In genomic region chr17:36315041-36315688, GRCm38 (mm10) we compare ENCODE assay signal across 8 mouse cellular contexts. TPM values are rescaled to one million over a fixed set of nuclear protein-coding genes. Genes with fewer than 3 reads are reported as not detected.
DNase-seq lines count a peak whose midpoint lies in the region; ATAC-seq and TF ChIP-seq lines count a peak whose summit lies in the region.

No protein-coding gene starts in this region.

- no peak; the same call in 1 of the 2 replicates for ATAC-seq in heart, embryonic 13.5 days (ENCODE audit: extremely low read depth, insufficient number of reproducible peaks, low FRiP score, low TSS enrichment)
- peak; percentile 88 for ATAC-seq in kidney, embryonic 16.5 days (ENCODE audit: low FRiP score, low TSS enrichment)
- ATAC-seq in limb, embryonic 14.5 days (ENCODE audit: low FRiP score, low read depth) = peak; percentile 47; the same call in 1 of the 2 replicates
- ATAC-seq in midbrain, embryonic 14.5 days (ENCODE audit: low FRiP score, low TSS enrichment) = peak; percentile 91

- peak overlapping the region; percentile 82 for H3K4me2 ChIP-seq in heart, embryonic 13.5 days
- peak overlapping the region; percentile 76 for H3K4me2 ChIP-seq in kidney, embryonic 16.5 days (replicated peaks; ENCODE audit: low read depth, low read length)
- peak overlapping the region; percentile 67 for H3K4me2 ChIP-seq in limb, embryonic 14.5 days (replicated peaks; ENCODE audit: low read depth, low read length, severe bottlenecking)
- peak overlapping the region; percentile 77 for H3K4me2 ChIP-seq in midbrain, embryonic 14.5 days (ENCODE audit: low read length)

- H3K4me1 ChIP-seq in embryonic facial prominence, embryonic 10.5 days = peaks cover 7% of the 10 kb centered on the region
- no peaks in the 10 kb centered on the region for H3K4me1 ChIP-seq in heart, embryonic 13.5 days
- peaks cover 2% of the 10 kb centered on the region; the same call in 1 of the 2 replicates for H3K4me1 ChIP-seq in kidney, embryonic 16.5 days (ENCODE audit: insufficient read depth, low read length)
- H3K4me1 ChIP-seq in limb, embryonic 14.5 days (ENCODE audit: control insufficient read depth, insufficient read depth, low read length) = peaks cover 3% of the 10 kb centered on the region; the same call in 1 of the 2 replicates
- peaks cover 3% of the 10 kb centered on the region; the same call in 1 of the 2 replicates for H3K4me1 ChIP-seq in midbrain, embryonic 14.5 days (ENCODE audit: control insufficient read depth, insufficient read depth, low read length)
- no peaks in the 10 kb centered on the region; the same call in 1 of the 2 replicates for H3K4me1 ChIP-seq in spleen, adult 2 months (ENCODE audit: control insufficient read depth, insufficient read depth, insufficient read length)

- TF ChIP-seq POLR2A in limb, embryonic 14.5 days (IDR thresholded peaks at IDR 0.05; ENCODE audit: borderline replicate concordance, extremely low read depth, insufficient read depth, insufficient read length) = no peak
- TF ChIP-seq POLR2A in spleen, adult 2 months (IDR thresholded peaks at IDR 0.05; ENCODE audit: low read depth, low read length) = no peak

- peak overlapping the region; percentile 65 for H3K4me3 ChIP-seq in embryonic facial prominence, embryonic 10.5 days
- peak overlapping the region; percentile 60 for H3K4me3 ChIP-seq in heart, embryonic 13.5 days
- peak overlapping the region; percentile 63 for H3K4me3 ChIP-seq in kidney, embryonic 16.5 days (ENCODE audit: low read length)
- peak overlapping the region; percentile 49 for H3K4me3 ChIP-seq in limb, embryonic 14.5 days (replicated peaks; ENCODE audit: low read length)
- peak overlapping the region; percentile 61 for H3K4me3 ChIP-seq in midbrain, embryonic 14.5 days (replicated peaks; ENCODE audit: low read depth, low read length)
- H3K4me3 ChIP-seq in spleen, adult 2 months (ENCODE audit: extremely low read depth, insufficient read depth, insufficient read length) = peak overlapping the region; percentile 65

- 0% methylated on average over 19 of the region's 19 CpGs for WGBS in embryonic facial prominence, embryonic 10.5 days
- WGBS in heart, embryonic 13.5 days = 1% methylated on average over 19 of the region's 19 CpGs
- WGBS in kidney, embryonic 16.5 days = 0% methylated on average over 19 of the region's 19 CpGs
- 2% methylated on average over 19 of the region's 19 CpGs for WGBS in limb, embryonic 14.5 days
- WGBS in midbrain, embryonic 14.5 days = 1% methylated on average over 19 of the region's 19 CpGs
- under 1% methylated on average over 19 of the region's 19 CpGs for WGBS in spleen, adult 2 months

- H3K27me3 ChIP-seq in embryonic facial prominence, embryonic 10.5 days (replicated peaks; ENCODE audit: low read depth, poor library complexity, severe bottlenecking) = no peaks in the 10 kb centered on the region; the same call in 1 of the 2 replicates
- peaks cover 10% of the 10 kb centered on the region for H3K27me3 ChIP-seq in heart, embryonic 13.5 days (replicated peaks)
- no peaks in the 10 kb centered on the region for H3K27me3 ChIP-seq in kidney, embryonic 16.5 days (ENCODE audit: insufficient read depth, low read length)
- no peaks in the 10 kb centered on the region for H3K27me3 ChIP-seq in limb, embryonic 14.5 days (ENCODE audit: control insufficient read depth, insufficient read depth, low read length)
- no peaks in the 10 kb centered on the region for H3K27me3 ChIP-seq in midbrain, embryonic 14.5 days (ENCODE audit: control insufficient read depth, insufficient read depth, low read length)
- no peaks in the 10 kb centered on the region for H3K27me3 ChIP-seq in spleen, adult 2 months (ENCODE audit: control insufficient read depth, insufficient read depth, low read length)

- H3K9me3 ChIP-seq in embryonic facial prominence, embryonic 10.5 days = no peaks in the 10 kb centered on the region
- no peaks in the 10 kb centered on the region for H3K9me3 ChIP-seq in heart, embryonic 13.5 days
- no peaks in the 10 kb centered on the region for H3K9me3 ChIP-seq in kidney, embryonic 16.5 days (ENCODE audit: low read length)
- H3K9me3 ChIP-seq in limb, embryonic 14.5 days (ENCODE audit: control insufficient read depth, low read length) = no peaks in the 10 kb centered on the region
- no peaks in the 10 kb centered on the region for H3K9me3 ChIP-seq in midbrain, embryonic 14.5 days (ENCODE audit: control insufficient read depth, low read length)

- H3K9ac ChIP-seq in heart, embryonic 13.5 days = peak overlapping the region; percentile 78
- H3K9ac ChIP-seq in kidney, embryonic 16.5 days (replicated peaks; ENCODE audit: low read length) = peak overlapping the region; percentile 64
- peak overlapping the region; percentile 52 for H3K9ac ChIP-seq in limb, embryonic 14.5 days (ENCODE audit: low read depth, low read length, severe bottlenecking)
- peak overlapping the region; percentile 70 for H3K9ac ChIP-seq in midbrain, embryonic 14.5 days (replicated peaks; ENCODE audit: low read length)

- TF ChIP-seq CTCF in spleen, adult 2 months (IDR thresholded peaks at IDR 0.05; ENCODE audit: extremely low read depth, insufficient read depth, insufficient read length, insufficient replicate concordance) = no peak

- peak overlapping the region; percentile 75 for H3K27ac ChIP-seq in embryonic facial prominence, embryonic 10.5 days (replicated peaks)
- no peak overlapping the region for H3K27ac ChIP-seq in heart, embryonic 13.5 days (replicated peaks)
- H3K27ac ChIP-seq in kidney, embryonic 16.5 days (ENCODE audit: low read length) = peak overlapping the region; percentile 19
- H3K27ac ChIP-seq in limb, embryonic 14.5 days (replicated peaks; ENCODE audit: low read depth, low read length) = no peak overlapping the region
- H3K27ac ChIP-seq in midbrain, embryonic 14.5 days (replicated peaks; ENCODE audit: low read depth, low read length) = peak overlapping the region; percentile 95
- no peak overlapping the region for H3K27ac ChIP-seq in spleen, adult 2 months (ENCODE audit: insufficient read depth, low read length)

- H3K36me3 ChIP-seq in embryonic facial prominence, embryonic 10.5 days (replicated peaks) = no peaks in the 10 kb centered on the region
- no peaks in the 10 kb centered on the region for H3K36me3 ChIP-seq in heart, embryonic 13.5 days
- H3K36me3 ChIP-seq in kidney, embryonic 16.5 days (ENCODE audit: insufficient read depth, low read length) = no peaks in the 10 kb centered on the region
- H3K36me3 ChIP-seq in limb, embryonic 14.5 days (ENCODE audit: control insufficient read depth, insufficient read depth, low read length) = no peaks in the 10 kb centered on the region
- no peaks in the 10 kb centered on the region for H3K36me3 ChIP-seq in midbrain, embryonic 14.5 days (ENCODE audit: control insufficient read depth, insufficient read depth, low read length)
- H3K36me3 ChIP-seq in spleen, adult 2 months (ENCODE audit: control insufficient read depth, insufficient read depth, low read length) = no peaks in the 10 kb centered on the region

- DNase-seq in spleen, adult 18-20 months = peak; percentile 41 to 56
- no peak for DNase-seq in spleen, adult 12 weeks (ENCODE audit: low spot score)
- peak; percentile 52 for DNase-seq in embryonic facial prominence, embryonic 10.5 days (ENCODE audit: low spot score)
- peak; percentile 9 for DNase-seq in limb, embryonic 14.5 days (ENCODE audit: low spot score)
- peak; percentile 86 for DNase-seq in midbrain, embryonic 14.5 days
- DNase-seq in spleen, adult 2 months (ENCODE audit: low read depth in 1 of 2, low spot score in 2 of 2) = peak; percentile 41 to 56

RNA-seq across cellular contexts. Expression of gene H2-M10.1, which starts 10.8 kb away (rescaled TPM):
- not detected in 2 replicates for polyA plus RNA-seq in embryonic facial prominence, embryonic 10.5 days (2016; fragmentation: Nextera tagmentation; extraction: Ambion mirVana)
- not detected in 2 replicates for polyA plus RNA-seq in heart, embryonic 13.5 days (2015; fragmentation: Nextera tagmentation; extraction: Ambion mirVana)
- polyA plus RNA-seq in kidney, embryonic 16.5 days (2015; fragmentation: Nextera tagmentation; extraction: Ambion mirVana) = not detected in 2 replicates
- polyA plus RNA-seq in limb, embryonic 14.5 days (2012; rRNA removed) = not detected in 2 replicates
- not detected in 2 replicates for polyA plus RNA-seq in limb, embryonic 14.5 days (2014; fragmentation: Nextera tagmentation; extraction: Ambion mirVana)
- polyA plus RNA-seq in midbrain, embryonic 14.5 days (2014; fragmentation: Nextera tagmentation; extraction: Ambion mirVana) = not detected in 2 replicates
- polyA plus RNA-seq in spleen, adult 2 months (2012; rRNA removed) = not detected in 2 replicates

RNA-seq across cellular contexts. Expression of gene H2-M10.2, which starts 28.9 kb away (rescaled TPM):
- 0.17 TPM in 1 of 2 replicates, not detected in the other for polyA plus RNA-seq in embryonic facial prominence, embryonic 10.5 days (2016; fragmentation: Nextera tagmentation; extraction: Ambion mirVana)
- 0.13 TPM in 1 of 2 replicates, not detected in the other for polyA plus RNA-seq in heart, embryonic 13.5 days (2015; fragmentation: Nextera tagmentation; extraction: Ambion mirVana)
- 0.15 TPM in 1 of 2 replicates, not detected in the other for polyA plus RNA-seq in kidney, embryonic 16.5 days (2015; fragmentation: Nextera tagmentation; extraction: Ambion mirVana)
- polyA plus RNA-seq in limb, embryonic 14.5 days (2012; rRNA removed) = not detected in 2 replicates
- polyA plus RNA-seq in limb, embryonic 14.5 days (2014; fragmentation: Nextera tagmentation; extraction: Ambion mirVana) = not detected in 2 replicates
- polyA plus RNA-seq in midbrain, embryonic 14.5 days (2014; fragmentation: Nextera tagmentation; extraction: Ambion mirVana) = 0.25 TPM in 1 of 2 replicates, not detected in the other
- not detected in 2 replicates for polyA plus RNA-seq in spleen, adult 2 months (2012; rRNA removed)

RNA-seq across cellular contexts. Expression of gene Trim39, which starts 43.1 kb away (rescaled TPM):
- 22.5 and 24.2 TPM in 2 replicates for polyA plus RNA-seq in embryonic facial prominence, embryonic 10.5 days (2016; fragmentation: Nextera tagmentation; extraction: Ambion mirVana)
- 10.4 and 11.7 TPM in 2 replicates for polyA plus RNA-seq in heart, embryonic 13.5 days (2015; fragmentation: Nextera tagmentation; extraction: Ambion mirVana)
- 18.4 and 19.8 TPM in 2 replicates for polyA plus RNA-seq in kidney, embryonic 16.5 days (2015; fragmentation: Nextera tagmentation; extraction: Ambion mirVana)
- polyA plus RNA-seq in limb, embryonic 14.5 days (2012; rRNA removed) = 42.6 and 44.6 TPM in 2 replicates
- polyA plus RNA-seq in limb, embryonic 14.5 days (2014; fragmentation: Nextera tagmentation; extraction: Ambion mirVana) = 14.5 and 16.9 TPM in 2 replicates
- polyA plus RNA-seq in midbrain, embryonic 14.5 days (2014; fragmentation: Nextera tagmentation; extraction: Ambion mirVana) = 18.3 and 21.7 TPM in 2 replicates
- polyA plus RNA-seq in spleen, adult 2 months (2012; rRNA removed) = 16.3 and 19.7 TPM in 2 replicates

RNA-seq across cellular contexts. Expression of gene H2-M10.3, which starts 53.1 kb away (rescaled TPM):
- not detected in 2 replicates for polyA plus RNA-seq in embryonic facial prominence, embryonic 10.5 days (2016; fragmentation: Nextera tagmentation; extraction: Ambion mirVana)
- polyA plus RNA-seq in heart, embryonic 13.5 days (2015; fragmentation: Nextera tagmentation; extraction: Ambion mirVana) = not detected in 2 replicates
- not detected in 2 replicates for polyA plus RNA-seq in kidney, embryonic 16.5 days (2015; fragmentation: Nextera tagmentation; extraction: Ambion mirVana)
- not detected in 2 replicates for polyA plus RNA-seq in limb, embryonic 14.5 days (2012; rRNA removed)
- not detected in 2 replicates for polyA plus RNA-seq in limb, embryonic 14.5 days (2014; fragmentation: Nextera tagmentation; extraction: Ambion mirVana)
- not detected in 2 replicates for polyA plus RNA-seq in midbrain, embryonic 14.5 days (2014; fragmentation: Nextera tagmentation; extraction: Ambion mirVana)
- not detected in 2 replicates for polyA plus RNA-seq in spleen, adult 2 months (2012; rRNA removed)

RNA-seq across cellular contexts. Expression of gene Rpp21, which starts 57.3 kb away (rescaled TPM):
- polyA plus RNA-seq in embryonic facial prominence, embryonic 10.5 days (2016; fragmentation: Nextera tagmentation; extraction: Ambion mirVana) = 86.2 and 95.7 TPM in 2 replicates
- polyA plus RNA-seq in heart, embryonic 13.5 days (2015; fragmentation: Nextera tagmentation; extraction: Ambion mirVana) = 85.0 and 91.8 TPM in 2 replicates
- polyA plus RNA-seq in kidney, embryonic 16.5 days (2015; fragmentation: Nextera tagmentation; extraction: Ambion mirVana) = 107 and 110 TPM in 2 replicates
- polyA plus RNA-seq in limb, embryonic 14.5 days (2012; rRNA removed) = 73.2 and 87.5 TPM in 2 replicates
- 113 and 123 TPM in 2 replicates for polyA plus RNA-seq in limb, embryonic 14.5 days (2014; fragmentation: Nextera tagmentation; extraction: Ambion mirVana)
- 136 and 164 TPM in 2 replicates for polyA plus RNA-seq in midbrain, embryonic 14.5 days (2014; fragmentation: Nextera tagmentation; extraction: Ambion mirVana)
- polyA plus RNA-seq in spleen, adult 2 months (2012; rRNA removed) = 59.9 and 79.2 TPM in 2 replicates

Comparison
In these comparisons a context has a peak if more than half of its experiments do, and no peak if none do; other contexts are left out.
1. H3K27ac ChIP-seq: peak in embryonic facial prominence, embryonic 10.5 days (single experiment), kidney, embryonic 16.5 days (single experiment) and midbrain, embryonic 14.5 days (single experiment); none in heart, embryonic 13.5 days (single experiment), limb, embryonic 14.5 days (single experiment) and spleen, adult 2 months (single experiment).
2. Peak in every context shown above with its lines, with median percentiles within 50 percentile points of each other: H3K4me3 ChIP-seq, H3K4me2 ChIP-seq and H3K9ac ChIP-seq.